Mouse (Mus musculus) olfactory bulb, adult 2 months (tissue): ENCODE data around the gene Pip5k1b.

ENCODE experiments used
- CTCF ChIP-seq: fragments of 200-500 bp; IDR thresholded peaks from 2 replicates; pipeline ENCODE4 v1.5.1; 2012; ENCODE audit warnings: low read depth, mild to moderate bottlenecking, low read length, moderate library complexity; ENCODE audit not compliant: insufficient read depth
- POLR2A ChIP-seq: fragments of 200-500 bp; IDR thresholded peaks from 2 replicates; pipeline ENCODE4 v1.6.1; 2012; ENCODE audit warnings: mild to moderate bottlenecking, low read depth, low read length, moderate library complexity; ENCODE audit not compliant: insufficient read depth

GRCm38 (mm10) chr19:24528129-24528730 lies 27.4 kb downstream of the Pip5k1b start:
- no peak for TF ChIP-seq CTCF
- TF ChIP-seq POLR2A, result no peak
